Mouse (Mus musculus) small intestine, adult 2 months (tissue): Measurements from ENCODE around the gene Tm9sf1.

ENCODE experiments used
- CTCF ChIP-seq: fragments of 200-500 bp; IDR thresholded peaks from 2 replicates; pipeline ENCODE4 v1.5.1; 2012; ENCODE audit warnings: low read depth, mild to moderate bottlenecking, control low read depth, inconsistent platforms, low read length, moderate library complexity, mixed read lengths; ENCODE audit not compliant: insufficient replicate concordance, insufficient read length; ENCODE audit errors: extremely low read depth
- POLR2A ChIP-seq: fragments of 200-500 bp; IDR thresholded peaks from 2 replicates; pipeline ENCODE4 v1.6.1; 2012; ENCODE audit warnings: low read depth, mild to moderate bottlenecking, control low read depth, inconsistent platforms, low read length, moderate library complexity

DNA sequence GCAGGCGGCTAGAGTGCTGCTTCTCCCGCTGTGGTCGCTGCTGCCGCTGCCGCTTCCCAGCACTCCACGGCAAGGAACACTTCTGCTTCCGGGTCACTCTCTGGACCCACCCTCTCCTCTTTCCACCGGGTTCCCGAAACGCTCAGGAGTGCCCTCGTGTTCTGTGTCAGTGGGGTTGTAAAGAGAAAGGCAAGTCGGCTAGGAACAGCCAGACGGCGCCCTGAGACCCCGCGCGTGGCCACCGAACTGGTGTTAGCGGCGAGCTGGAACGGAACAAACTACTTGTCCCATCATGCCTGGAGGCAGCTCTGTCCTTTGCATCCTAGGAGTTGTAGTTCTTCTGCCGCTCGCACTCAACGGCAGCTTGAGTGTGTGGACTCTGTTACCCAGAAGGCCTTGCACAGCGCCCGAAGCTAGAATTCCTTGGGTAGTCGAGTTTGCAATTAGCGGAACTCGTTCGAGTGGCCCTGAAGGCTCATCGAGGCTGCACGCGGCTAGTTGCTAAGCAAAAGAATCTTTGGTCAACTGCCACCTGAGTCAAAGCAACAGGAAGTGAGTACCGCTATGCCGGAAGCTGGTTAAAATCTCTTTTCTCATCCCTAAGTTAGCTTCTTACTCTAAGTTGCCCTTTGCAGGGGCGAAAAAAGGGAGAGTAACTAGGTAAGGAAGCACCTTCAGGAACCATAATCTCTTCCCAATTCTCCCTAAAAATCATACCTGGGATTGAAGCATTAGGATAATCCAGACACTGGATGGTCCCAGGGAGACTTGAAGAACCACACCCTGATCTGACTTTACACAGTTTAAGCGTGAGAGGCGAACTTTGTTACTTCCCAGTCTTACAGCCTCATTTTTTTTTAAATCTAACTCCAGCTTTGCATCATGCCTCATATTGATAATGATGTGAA, 28.5 kb upstream of the Tm9sf1 start, which contains the start of the genes Gmpr2 and Nedd8:
- TF ChIP-seq CTCF (no peak), POLR2A (peak; percentile 14; the same call in 1 of the 2 replicates)
